Mouse (Mus musculus) urinary bladder, adult 2 months (tissue): ENCODE measurements around the gene Gja8. TPM values are rescaled to one million over a fixed set of nuclear protein-coding genes. Genes with fewer than 3 reads are reported as not detected.

Source experiments
- DNase-seq: peaks from one replicate; pipeline ENCODE4 v3.0.0; 2022; ENCODE audit warnings: low spot score
- polyA plus RNA-seq: library from polyadenylated mRNA; depleted of rRNA; stranded (reverse); fragments of >200 nt; gene quantifications from 2 replicates; pipeline ENCODE4 v1.2.3, GENCODE M21; 2012; rRNA removed

The Gja8 gene
- polyA plus RNA-seq, result not detected in 2 replicates

GRCm38 (mm10) chr3:96925920-96926319, at the start of gene Gja8:
Gene Gja8 (minus strand): TSS chr3:96926020.
- DNase-seq, result no peak

DNA sequence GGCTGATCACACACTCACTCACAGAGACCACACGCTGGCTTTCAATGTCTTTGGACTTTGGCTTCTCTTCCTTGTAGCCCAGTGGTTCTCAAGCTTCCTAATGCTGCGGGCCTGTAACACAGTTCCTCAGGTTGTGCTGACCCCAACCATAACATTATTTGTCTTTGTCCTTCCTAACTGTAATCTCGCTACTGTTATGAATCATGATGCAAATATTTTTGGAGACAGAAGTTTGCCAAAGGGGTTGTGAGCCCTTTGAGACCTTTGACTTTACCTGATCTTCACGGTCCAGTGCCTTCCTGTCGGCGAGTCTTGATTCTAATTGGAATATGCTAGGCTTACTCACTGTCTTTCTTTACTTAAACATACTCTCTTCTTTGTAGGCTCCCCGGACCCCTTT, 48.6 kb upstream of the Gja8 start:
- DNase-seq, result no peak

DNA sequence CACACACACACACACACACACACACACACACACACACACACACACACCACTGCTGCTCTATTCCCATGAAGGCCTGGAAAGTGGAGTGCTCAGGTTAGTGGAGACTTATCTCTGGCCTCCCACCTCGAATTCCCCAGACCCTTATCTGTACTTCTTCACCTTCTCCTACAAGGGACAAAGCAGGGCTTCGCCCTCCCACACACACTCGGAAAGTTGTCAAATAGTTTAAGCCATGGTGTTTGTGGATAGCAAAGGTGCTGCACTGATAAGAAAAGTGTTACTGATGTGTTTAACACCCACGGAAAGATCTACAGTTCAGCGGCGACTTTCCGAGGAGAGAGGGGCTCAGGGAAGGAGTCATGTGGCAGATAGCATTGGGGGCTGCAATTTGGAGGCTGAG, 45.2 kb upstream of the Gja8 start:
- no peak for DNase-seq

- DNase-seq, result no peak
Observed at GRCm38 (mm10) chr3:96963088-96964034, 37.5 kb upstream of the Gja8 start.

DNA sequence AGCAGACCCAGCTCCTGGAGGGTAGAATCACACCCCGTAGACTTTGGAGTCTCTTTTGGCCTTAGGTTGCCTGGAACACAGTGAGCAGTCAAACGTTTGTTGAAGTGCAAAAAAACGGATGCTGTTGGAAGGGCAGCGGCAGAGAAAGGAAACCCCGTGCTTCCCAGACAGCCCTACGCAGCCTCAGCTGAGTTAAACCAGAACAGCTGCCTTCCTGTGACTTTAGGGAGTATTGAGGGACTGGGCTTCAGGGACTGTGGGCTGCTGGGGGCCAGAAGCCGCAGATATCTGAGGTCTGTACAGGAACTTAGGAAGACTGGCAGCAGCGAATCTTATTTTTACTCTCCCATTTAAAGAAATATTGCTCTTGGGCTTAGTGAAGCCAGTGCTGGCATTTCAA, 34.8 kb upstream of the Gja8 start:
- DNase-seq, result no peak

- DNase-seq, result no peak
Observed at GRCm38 (mm10) chr3:96953489-96954233, 27.8 kb upstream of the Gja8 start.

- DNase-seq, result no peak
Observed at GRCm38 (mm10) chr3:96942706-96943105, 16.9 kb upstream of the Gja8 start.

DNA sequence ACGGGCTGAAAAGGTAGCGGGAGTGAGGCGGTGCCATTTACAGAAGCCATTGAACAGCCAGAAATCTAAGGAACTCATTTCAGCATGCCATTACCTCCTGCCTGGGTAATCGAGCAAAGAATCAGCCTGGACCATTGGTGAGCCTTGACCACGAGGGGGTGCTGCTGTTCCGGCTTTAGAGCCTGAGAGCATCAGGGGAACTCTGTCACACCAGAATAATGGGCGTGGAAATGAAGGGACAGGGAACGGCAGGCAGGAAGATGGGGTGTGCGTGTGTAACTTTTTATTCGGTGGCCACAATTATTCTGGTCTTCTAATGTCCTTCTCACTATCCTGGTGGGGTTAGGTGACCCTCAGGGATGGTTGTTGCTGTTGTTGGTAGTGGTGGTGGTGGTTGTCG, 12.9 kb upstream of the Gja8 start:
- peak; percentile 71 for DNase-seq

DNA sequence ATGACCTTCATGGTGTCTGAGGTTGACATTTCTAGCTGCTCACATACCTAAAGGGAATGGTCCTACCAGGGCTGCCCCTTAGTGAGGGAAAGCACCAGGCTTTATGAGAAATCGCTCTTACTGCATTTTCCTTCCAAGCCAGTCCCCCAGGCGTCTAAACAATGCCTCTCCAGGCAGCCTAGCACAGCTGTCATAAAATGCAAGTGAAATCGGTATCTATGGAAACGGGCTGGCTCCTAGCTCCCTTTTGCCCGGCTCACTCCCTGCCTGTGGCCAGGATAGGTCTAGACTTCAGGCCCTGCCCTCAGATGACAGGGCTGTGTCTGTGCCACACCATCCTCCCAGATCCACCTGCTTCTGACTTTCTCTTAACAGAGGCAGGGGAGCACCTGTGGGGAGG, 11.8 kb upstream of the Gja8 start:
- DNase-seq, result no peak

GRCm38 (mm10) chr3:96936241-96936640, 10.4 kb upstream of the Gja8 start:
- no peak for DNase-seq

- no peak for DNase-seq
Observed at GRCm38 (mm10) chr3:96931261-96931681, 5.5 kb upstream of the Gja8 start.

GRCm38 (mm10) chr3:96924631-96925030, 1.2 kb downstream of the Gja8 start:
- DNase-seq, result no peak

GRCm38 (mm10) chr3:96920991-96921390, 4.8 kb downstream of the Gja8 start:
- no peak for DNase-seq

DNA sequence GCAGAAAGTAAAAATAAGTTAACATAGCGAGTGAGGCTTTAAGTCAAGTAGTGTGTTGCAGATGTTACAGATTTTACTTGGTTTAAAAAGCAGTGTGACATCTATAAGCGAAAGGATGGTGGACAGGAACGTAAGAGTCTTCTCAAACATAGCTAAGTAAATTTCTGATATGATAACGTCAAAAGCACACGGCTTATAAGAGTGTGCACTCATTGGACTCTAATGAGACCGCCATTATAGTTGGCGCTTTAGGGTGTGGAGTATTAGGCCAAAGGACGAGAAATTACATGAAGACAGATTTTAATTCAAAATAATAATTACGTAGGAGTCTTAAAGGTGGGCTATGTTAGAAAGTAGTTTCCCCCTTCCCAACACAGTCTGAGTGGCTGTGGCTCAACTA, 20.2 kb downstream of the Gja8 start:
- no peak for DNase-seq

DNA sequence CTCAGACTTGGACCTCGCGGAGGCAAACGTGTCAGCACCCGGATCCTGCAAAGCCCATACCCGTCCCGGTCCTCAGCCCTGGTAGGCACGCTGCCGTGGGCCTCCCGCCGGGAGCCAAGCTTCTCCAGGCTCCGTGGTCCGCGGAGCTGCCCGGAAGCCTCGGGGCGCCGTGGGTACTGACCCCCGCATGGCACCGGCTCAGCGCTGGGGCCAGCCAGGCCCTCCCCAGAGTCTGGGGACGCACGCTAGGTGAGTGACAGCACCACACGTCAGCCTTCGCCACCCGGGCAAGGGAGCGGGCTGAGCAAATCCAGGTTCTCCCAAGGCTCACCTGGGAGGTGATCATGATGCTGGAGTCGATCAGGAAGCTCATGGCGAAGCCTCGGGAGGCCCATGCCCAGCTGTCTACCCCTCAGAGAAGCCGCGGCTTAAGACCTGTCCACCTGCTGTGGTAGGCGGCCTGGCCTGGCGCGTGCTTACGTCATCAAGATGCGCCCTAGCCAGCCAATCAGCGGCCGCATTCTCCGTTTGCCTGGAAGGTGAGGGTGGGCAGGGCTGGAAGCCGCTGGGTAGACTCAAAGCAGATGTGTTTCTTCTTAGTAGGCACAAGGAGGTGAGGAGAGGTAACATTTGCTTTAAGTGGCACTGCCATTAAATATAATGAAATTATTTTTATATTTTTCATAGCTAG, 20.8 kb downstream of the Gja8 start, which contains the start of gene Gpr89:
Gpr89 (minus strand) TSS at position 496 of the 691 bp plus-strand sequence.
- peak; percentile 88 for DNase-seq

GRCm38 (mm10) chr3:96904393-96904792, 21.4 kb downstream of the Gja8 start, which contains the start of gene Gja5:
Gene Gja5 (plus strand): TSS chr3:96904693.
- no peak for DNase-seq

- no peak for DNase-seq
Observed at GRCm38 (mm10) chr3:96902336-96902999, 23.4 kb downstream of the Gja8 start.

- DNase-seq, result no peak
Observed at GRCm38 (mm10) chr3:96883690-96884089, 42.1 kb downstream of the Gja8 start.

DNA sequence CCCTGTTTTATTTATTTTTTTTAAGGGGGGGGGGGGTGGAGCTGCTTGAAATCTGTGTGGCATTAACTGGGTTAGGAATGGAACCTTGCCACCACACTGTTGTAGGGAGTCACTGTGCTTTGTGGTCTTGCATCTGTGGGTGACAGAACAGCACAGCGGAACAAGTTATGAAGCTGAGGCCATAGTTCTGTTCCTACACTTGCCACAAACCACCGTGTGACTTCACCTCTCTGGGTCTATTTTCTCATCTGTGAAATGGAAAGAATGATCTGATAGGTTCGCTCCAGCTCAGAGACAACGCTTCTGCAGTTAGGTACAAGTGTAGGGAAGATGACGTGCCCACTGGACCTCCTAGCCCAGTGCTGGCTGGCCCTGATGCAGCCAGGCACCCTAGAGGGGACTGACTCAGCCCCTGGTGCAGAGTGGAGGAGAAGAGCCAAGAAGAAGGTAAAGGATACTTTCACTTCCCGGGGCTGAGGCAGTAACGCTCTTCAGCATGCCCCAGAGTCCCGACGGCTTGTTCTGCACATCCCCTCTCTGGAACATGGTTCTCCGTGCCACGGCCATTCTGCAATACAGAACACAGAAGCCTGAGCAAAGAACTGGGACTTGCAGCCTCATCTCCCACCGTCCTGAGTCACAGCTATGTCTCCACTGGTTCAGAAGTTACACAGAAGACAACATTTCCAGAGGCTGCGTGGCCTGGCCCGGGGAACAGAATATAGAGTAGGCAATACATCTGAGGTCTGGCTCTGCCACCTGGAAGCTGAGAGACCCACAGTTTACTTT, 43.6 kb downstream of the Gja8 start:
- DNase-seq, result no peak

DNA sequence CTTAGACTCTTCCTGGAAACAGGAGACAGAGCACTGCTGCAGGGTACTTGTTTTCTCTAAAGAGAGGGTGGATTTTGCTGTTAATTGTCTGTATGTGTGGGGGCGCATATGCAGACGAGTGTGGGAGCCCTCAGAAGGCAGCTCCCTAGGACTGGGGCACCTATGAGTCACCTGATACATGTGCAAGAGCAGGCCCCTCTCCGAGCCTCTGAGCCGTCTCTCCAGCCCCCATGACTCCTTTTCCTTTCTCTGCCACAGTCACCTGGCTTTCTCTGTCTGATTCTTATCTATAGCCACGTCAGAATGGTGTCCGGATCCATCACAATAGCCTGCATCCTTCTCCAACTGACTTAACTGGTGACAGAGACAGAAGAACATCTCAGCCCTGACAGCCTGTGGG, 44.3 kb downstream of the Gja8 start:
- no peak for DNase-seq

DNA sequence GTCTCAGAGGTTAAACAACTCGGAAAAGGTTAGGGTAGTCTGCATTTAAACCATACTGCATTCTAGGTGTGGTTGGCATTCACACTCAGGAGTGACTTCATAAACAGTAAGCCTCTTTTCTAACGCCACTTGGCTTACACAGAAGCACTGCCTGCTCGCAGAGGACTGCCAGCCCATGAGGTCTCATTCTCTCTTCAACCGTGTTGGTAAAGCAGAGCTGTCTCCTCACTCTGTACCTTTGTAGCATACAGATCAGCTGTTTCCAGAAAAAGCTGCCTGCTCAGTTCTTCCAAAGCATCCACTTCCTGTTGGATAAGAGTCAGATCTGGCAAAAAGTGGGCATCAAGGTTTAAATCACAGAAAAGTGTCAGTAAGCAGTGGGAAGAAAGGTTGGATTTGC, 45.4 kb downstream of the Gja8 start:
- DNase-seq, result no peak
